Mouse (Mus musculus): ENCODE data around the gene Msrb1. TPM values are rescaled to one million over a fixed set of nuclear protein-coding genes. Genes with fewer than 3 reads are reported as not detected.

Gene Msrb1
- polyA plus RNA-seq, 1 experiment from 2014 or later, result 31.1 TPM

- no peak for ATAC-seq (ENCODE audit: insufficient read depth)
Measured at GRCm38 (mm10) chr17:24745526-24746497, 9.4 kb downstream of the Msrb1 start.

GRCm38 (mm10) chr17:24746986-24747385 is 10.5 kb downstream of the Msrb1 start:
- H3K4me1 ChIP-seq (replicated peaks), result peaks cover 10% of the 10 kb centered on the region
- H3K9me3 ChIP-seq (replicated peaks), result no peaks in the 10 kb centered on the region
- H3K4me3 ChIP-seq (replicated peaks), result no peak overlapping the region
- H3K9ac ChIP-seq, result no peak overlapping the region
- H3K36me3 ChIP-seq (replicated peaks), result no peaks in the 10 kb centered on the region; the same call in 1 of the 2 replicates
- no peak overlapping the region for H3K27ac ChIP-seq (replicated peaks)
- ATAC-seq (ENCODE audit: insufficient read depth), result no peak
- no peak overlapping the region for H3K4me2 ChIP-seq
- peaks cover 58% of the 10 kb centered on the region for H3K27me3 ChIP-seq
- 42% methylated on average over 4 of the region's 4 CpGs for WGBS (ENCODE audit: insufficient replicate concordance)

More at GRCm38 (mm10) chr17:24745526-24746497, 9.4 kb downstream of the Msrb1 start:
- no peaks in the 10 kb centered on the region for H3K9me3 ChIP-seq (replicated peaks)
- no peak overlapping the region for H3K4me3 ChIP-seq (replicated peaks)
- H3K27ac ChIP-seq (replicated peaks), result no peak overlapping the region
- peaks cover 46% of the 10 kb centered on the region for H3K27me3 ChIP-seq
- H3K4me2 ChIP-seq, result no peak overlapping the region
- H3K36me3 ChIP-seq (replicated peaks), result peaks cover 5% of the 10 kb centered on the region
- WGBS (ENCODE audit: insufficient replicate concordance), result 16% methylated on average over 7 of the region's 7 CpGs
- H3K4me1 ChIP-seq (replicated peaks), result peaks cover 16% of the 10 kb centered on the region
- H3K9ac ChIP-seq, result no peak overlapping the region

GRCm38 (mm10) chr17:24751528-24751927 is 15.1 kb downstream of the Msrb1 start:
- H3K4me1 ChIP-seq (replicated peaks), result peaks cover 15% of the 10 kb centered on the region
- H3K4me2 ChIP-seq, result no peak overlapping the region
- H3K9me3 ChIP-seq (replicated peaks), result no peaks in the 10 kb centered on the region
- ATAC-seq (ENCODE audit: insufficient read depth), result no peak
- H3K36me3 ChIP-seq (replicated peaks), result no peaks in the 10 kb centered on the region
- no peak overlapping the region for H3K4me3 ChIP-seq (replicated peaks)
- H3K27ac ChIP-seq (replicated peaks), result no peak overlapping the region
- peaks cover 94% of the 10 kb centered on the region for H3K27me3 ChIP-seq
- H3K9ac ChIP-seq, result no peak overlapping the region
- WGBS (ENCODE audit: insufficient replicate concordance), result 12% methylated on average over 4 of the region's 4 CpGs

- H3K4me3 ChIP-seq (replicated peaks), result peak within 1 kb of the TSS; percentile 53
- WGBS (ENCODE audit: insufficient replicate concordance), result 1% methylated on average over 77 of the region's 82 CpGs
- no peak within 1 kb of the TSS for H3K27ac ChIP-seq (replicated peaks)
- peaks cover 94% of the 10 kb centered on the region for H3K27me3 ChIP-seq
- peak within 1 kb of the TSS; percentile 18; the same call in 1 of the 2 replicates for H3K9ac ChIP-seq
- peak within 1 kb of the TSS; percentile 78 for H3K4me2 ChIP-seq
- no peaks in the 10 kb centered on the region for H3K9me3 ChIP-seq (replicated peaks)
- H3K4me1 ChIP-seq (replicated peaks), result peaks cover 15% of the 10 kb centered on the region
- no peaks in the 10 kb centered on the region for H3K36me3 ChIP-seq (replicated peaks)
- ATAC-seq (ENCODE audit: insufficient read depth), result peak; percentile 72
Measured at GRCm38 (mm10) chr17:24752415-24753394, 16.3 kb downstream of the Msrb1 start, which contains the start of gene Hs3st6. Hs3st6 (plus strand) TSS chr17:24752988.

GRCm38 (mm10) chr17:24757394-24757793 is 21.0 kb downstream of the Msrb1 start:
- no peak for ATAC-seq (ENCODE audit: insufficient read depth)
- H3K36me3 ChIP-seq (replicated peaks), result no peaks in the 10 kb centered on the region
- no peak overlapping the region for H3K4me3 ChIP-seq (replicated peaks)
- H3K27ac ChIP-seq (replicated peaks), result no peak overlapping the region
- peaks cover 11% of the 10 kb centered on the region for H3K4me1 ChIP-seq (replicated peaks)
- no peak overlapping the region for H3K9ac ChIP-seq
- peaks cover 94% of the 10 kb centered on the region for H3K27me3 ChIP-seq
- WGBS (ENCODE audit: insufficient replicate concordance), result 66% methylated on average over 1 of the region's 1 CpGs
- no peaks in the 10 kb centered on the region for H3K9me3 ChIP-seq (replicated peaks)
- H3K4me2 ChIP-seq, result no peak overlapping the region

- H3K4me1 ChIP-seq (replicated peaks), result no peaks in the 10 kb centered on the region
- no peaks in the 10 kb centered on the region for H3K9me3 ChIP-seq (replicated peaks)
- H3K36me3 ChIP-seq (replicated peaks), result no peaks in the 10 kb centered on the region
- no peak overlapping the region for H3K4me2 ChIP-seq
- no peak overlapping the region for H3K27ac ChIP-seq (replicated peaks)
- no peak overlapping the region for H3K9ac ChIP-seq
- no peak overlapping the region for H3K4me3 ChIP-seq (replicated peaks)
- H3K27me3 ChIP-seq, result peaks cover 83% of the 10 kb centered on the region
- no peak for ATAC-seq (ENCODE audit: insufficient read depth)
- WGBS (ENCODE audit: insufficient replicate concordance), result 37% methylated on average over 5 of the region's 5 CpGs
Measured at GRCm38 (mm10) chr17:24761121-24761520, 24.7 kb downstream of the Msrb1 start.

- 32% methylated on average over 22 of the region's 22 CpGs for WGBS (ENCODE audit: insufficient replicate concordance)
- Histone ChIP-seq H3K4me1 (replicated peaks) (0 out of 2 replicates have a peak, but pooled peaks cover 6% of the 10 kb centered on the region), H3K9ac (no peak overlapping the region), H3K9me3 (replicated peaks) (no peaks in the 10 kb centered on the region), H3K27ac (replicated peaks) (no peak overlapping the region), H3K4me3 (replicated peaks) (no peak overlapping the region), H3K36me3 (replicated peaks) (no peaks in the 10 kb centered on the region), H3K27me3 (peaks cover 83% of the 10 kb centered on the region), H3K4me2 (no peak overlapping the region)
- ATAC-seq (ENCODE audit: insufficient read depth), result no peak
Measured at GRCm38 (mm10) chr17:24765016-24765905, 28.8 kb downstream of the Msrb1 start.

- Histone ChIP-seq H3K4me1 (replicated peaks) (0 out of 2 replicates have a peak, but pooled peaks cover 6% of the 10 kb centered on the region), H3K4me2 (no peak overlapping the region), H3K36me3 (replicated peaks) (no peaks in the 10 kb centered on the region), H3K27ac (replicated peaks) (no peak overlapping the region), H3K9me3 (replicated peaks) (no peaks in the 10 kb centered on the region), H3K27me3 (peaks cover 72% of the 10 kb centered on the region), H3K9ac (no peak overlapping the region), H3K4me3 (replicated peaks) (no peak overlapping the region)
- WGBS (ENCODE audit: insufficient replicate concordance), result 33% methylated on average over 12 of the region's 12 CpGs
- ATAC-seq (ENCODE audit: insufficient read depth), result no peak
Measured at GRCm38 (mm10) chr17:24766266-24766875, 29.9 kb downstream of the Msrb1 start.

- 0 out of 2 replicates have a peak overlapping the region, but pooled peaks have one; percentile 6 for H3K4me2 ChIP-seq
- no peaks in the 10 kb centered on the region for H3K36me3 ChIP-seq (replicated peaks)
- H3K9ac ChIP-seq, result no peak overlapping the region
- H3K27me3 ChIP-seq, result peaks cover 53% of the 10 kb centered on the region
- H3K4me1 ChIP-seq (replicated peaks), result 0 out of 2 replicates have a peak, but pooled peaks cover 6% of the 10 kb centered on the region
- H3K27ac ChIP-seq (replicated peaks), result no peak overlapping the region
- ATAC-seq (ENCODE audit: insufficient read depth), result no peak
- WGBS (ENCODE audit: insufficient replicate concordance), result 37% methylated on average over 3 of the region's 3 CpGs
- H3K4me3 ChIP-seq (replicated peaks), result no peak overlapping the region
- H3K9me3 ChIP-seq (replicated peaks), result no peaks in the 10 kb centered on the region
Measured at GRCm38 (mm10) chr17:24769146-24769545, 32.7 kb downstream of the Msrb1 start.
